ENCODE assay signal across 8 mouse cellular contexts in genomic region chr3:153658051-153658777, GRCm38 (mm10).
DNase-seq lines count a peak whose midpoint lies in the region; ATAC-seq and TF ChIP-seq lines count a peak whose summit lies in the region.

No protein-coding gene starts in this region.

- 73% methylated on average over 22 of the region's 22 CpGs for WGBS in midbrain, embryonic 14.5 days
- WGBS in thymus, adult 2 months = 67% methylated on average over 22 of the region's 22 CpGs

- intact Hi-C loops in gastrocnemius, adult 2 months (cut with DNase I) = loop anchor here (5.0 kb wide), 1 partner anchor 149 kb away; no protein-coding TSS in a partner anchor
- intact Hi-C loops in heart, postnatal 10 days (cut with DNase I) = loop anchor here (1.0 kb wide), 1 partner anchor 148 kb away; no protein-coding TSS in a partner anchor
- intact Hi-C loops in left cerebral cortex, postnatal 25 days (cut with DNase I) = loop anchor here (2.0 to 10.0 kb wide), 4 partner anchors 86 to 693 kb away; no protein-coding TSS in a partner anchor

- no peaks in the 10 kb centered on the region for H3K27me3 ChIP-seq in midbrain, embryonic 14.5 days (ENCODE audit: control insufficient read depth, insufficient read depth, low read length)
- H3K27me3 ChIP-seq in thymus, adult 2 months (ENCODE audit: control insufficient read depth, insufficient read depth, low read length) = no peaks in the 10 kb centered on the region

- no peak for TF ChIP-seq POLR2A in thymus, adult 2 months (IDR thresholded peaks at IDR 0.05; ENCODE audit: control insufficient read depth, extremely low read depth, insufficient read depth, low read length, poor library complexity)

- no peak overlapping the region for H3K9ac ChIP-seq in midbrain, embryonic 14.5 days (replicated peaks; ENCODE audit: low read length)

- H3K9me3 ChIP-seq in midbrain, embryonic 14.5 days (ENCODE audit: control insufficient read depth, low read length) = no peaks in the 10 kb centered on the region

- ATAC-seq in common myeloid progenitor, adult 5-6 weeks (replicated peaks; ENCODE audit: low read depth, poor library complexity, severe bottlenecking) = peak; percentile 92
- no peak for ATAC-seq in midbrain, embryonic 14.5 days (ENCODE audit: low FRiP score, low TSS enrichment)

- no peak overlapping the region for H3K4me3 ChIP-seq in gastrocnemius, adult 2 months
- no peak overlapping the region for H3K4me3 ChIP-seq in midbrain, embryonic 14.5 days (replicated peaks; ENCODE audit: low read depth, low read length)
- no peak overlapping the region for H3K4me3 ChIP-seq in thymus, adult 2 months (ENCODE audit: control insufficient read depth, insufficient read depth, low read length)

- no peak for DNase-seq in gastrocnemius, adult 2 months
- DNase-seq in gastrocnemius, adult 8-10 months (ENCODE audit: low spot score in 2 of 2) = no peak
- DNase-seq in MEL-GATA-1-ER (ENCODE audit: extremely low read depth, low read depth) = peak; percentile 29
- peak; percentile 31 to 52 for DNase-seq in heart, postnatal 10 days
- DNase-seq in left cerebral cortex, postnatal 25 days (ENCODE audit: low spot score in 2 of 2) = peak; percentile 37 to 62
- DNase-seq in midbrain, embryonic 14.5 days = peak; percentile 69
- peak; percentile 52 for DNase-seq in thymus, adult 2 months

- peak; percentile 65 for TF ChIP-seq CTCF in gastrocnemius, adult 2 months (IDR thresholded peaks at IDR 0.05)
- TF ChIP-seq CTCF in thymus, adult 2 months (IDR thresholded peaks at IDR 0.05; ENCODE audit: borderline replicate concordance, control insufficient read depth, extremely low read depth, insufficient read depth, low read length, poor library complexity) = peak; percentile 57; the same call in 1 of the 2 replicates

- H3K4me2 ChIP-seq in midbrain, embryonic 14.5 days (ENCODE audit: low read length) = no peak overlapping the region

- no peak overlapping the region for H3K27ac ChIP-seq in gastrocnemius, adult 2 months
- no peak overlapping the region for H3K27ac ChIP-seq in midbrain, embryonic 14.5 days (replicated peaks; ENCODE audit: low read depth, low read length)
- H3K27ac ChIP-seq in thymus, adult 2 months (ENCODE audit: control insufficient read depth, insufficient read depth, low read length) = no peak overlapping the region

- H3K4me1 ChIP-seq in midbrain, embryonic 14.5 days (ENCODE audit: control insufficient read depth, insufficient read depth, low read length) = peaks cover 7% of the 10 kb centered on the region; the same call in 1 of the 2 replicates
- no peaks in the 10 kb centered on the region for H3K4me1 ChIP-seq in thymus, adult 2 months (replicated peaks; ENCODE audit: control insufficient read depth, insufficient read depth, low read length)

- H3K36me3 ChIP-seq in midbrain, embryonic 14.5 days (ENCODE audit: control insufficient read depth, insufficient read depth, low read length) = no peaks in the 10 kb centered on the region
- H3K36me3 ChIP-seq in thymus, adult 2 months (ENCODE audit: control insufficient read depth, insufficient read depth, low read length) = no peaks in the 10 kb centered on the region

Comparison
In these comparisons a context has a peak if more than half of its experiments do, and no peak if none do; other contexts are left out.
1. DNase-seq: peak in MEL-GATA-1-ER (single experiment), heart, postnatal 10 days (2 of 2), left cerebral cortex, postnatal 25 days (2 of 2), midbrain, embryonic 14.5 days (single experiment) and thymus, adult 2 months (single experiment); none in gastrocnemius, adult 2 months (single experiment) and gastrocnemius, adult 8-10 months (0 of 2).